In genomic region chr3:102335146-102335545, GRCm38 (mm10) we compare ENCODE assay signal across 10 mouse cellular contexts.
DNase-seq lines count a peak whose midpoint lies in the region; ATAC-seq and TF ChIP-seq lines count a peak whose summit lies in the region.
"Had no signal": no experiment of that assay in that cellular context is flagged by ENCODE, and none has a peak within 500 bp of the region (broad histone marks: within the 10 kb centered on the region; RNA-seq: fewer than 3 reads in every experiment).

No protein-coding gene starts in this region.

- 77% methylated on average over 3 of the region's 3 CpGs for whole genome bisulfite sequencing in heart, embryonic 12.5 days

- no peak overlapping the region for H3K4me2 ChIP-seq in heart, embryonic 12.5 days
- H3K4me2 ChIP-seq: embryonic facial prominence, embryonic 12.5 days; liver, embryonic 15.5 days had no signal

- peaks cover 10% of the 10 kb centered on the region for H3K4me1 ChIP-seq in heart, embryonic 12.5 days (replicated peaks)
- H3K4me1 ChIP-seq: embryonic facial prominence, embryonic 12.5 days; liver, embryonic 15.5 days had no signal

- H3K9ac ChIP-seq in heart, embryonic 12.5 days, result no peak overlapping the region
- H3K9ac ChIP-seq: embryonic facial prominence, embryonic 12.5 days; liver, embryonic 15.5 days had no signal

- H3K4me3 ChIP-seq in left cerebral cortex, adult 2 months, result no peak overlapping the region
- H3K4me3 ChIP-seq in heart, embryonic 12.5 days, result no peak overlapping the region
- H3K4me3 ChIP-seq: embryonic facial prominence, embryonic 12.5 days; liver, embryonic 15.5 days had no signal

- no peak overlapping the region for H3K27ac ChIP-seq in left cerebral cortex, adult 2 months
- H3K27ac ChIP-seq in heart, embryonic 12.5 days (ENCODE audit: poor library complexity, severe bottlenecking), result no peak overlapping the region
- H3K27ac ChIP-seq: embryonic facial prominence, embryonic 12.5 days; liver, embryonic 15.5 days had no signal

- no peaks in the 10 kb centered on the region for H3K9me3 ChIP-seq in heart, embryonic 12.5 days (replicated peaks)
- H3K9me3 ChIP-seq: embryonic facial prominence, embryonic 12.5 days; liver, embryonic 15.5 days had no signal

- H3K27me3 ChIP-seq in heart, embryonic 12.5 days (replicated peaks), result peaks cover 21% of the 10 kb centered on the region; the same call in 1 of the 2 replicates
- H3K27me3 ChIP-seq: embryonic facial prominence, embryonic 12.5 days; liver, embryonic 15.5 days had no signal

- peak; percentile 28 to 49 for DNase-seq in left cerebral cortex, adult 2 months (ENCODE audit: extremely low spot score in 1 of 2, low spot score in 2 of 2)
- DNase-seq in left cerebral cortex, adult 11 months (ENCODE audit: low spot score), result no peak
- DNase-seq in R1 (ENCODE audit: low read depth, low spot score), result peak; percentile 57
- peak; percentile 7 to 8 for DNase-seq in cerebellum, postnatal 36 days
- peak; percentile 19 to 59 for DNase-seq in layer of hippocampus, postnatal 25 days (ENCODE audit: extremely low spot score in 1 of 2, low spot score in 1 of 2)
- DNase-seq in right cerebral cortex, postnatal 14 days, result peak; percentile 15
- DNase-seq in natural killer cell, adult 2 months (ENCODE audit: low spot score in 2 of 2), result no peak

- intact Hi-C loops in left cerebral cortex, adult 2 months (cut with DNase I), result loop anchor here (1.0 kb wide), 1 partner anchor 356 kb away; no protein-coding TSS in a partner anchor

- peak; percentile 88 for TF ChIP-seq CTCF in left cerebral cortex, adult 2 months (IDR thresholded peaks at IDR 0.05)

- H3K36me3 ChIP-seq in heart, embryonic 12.5 days, result no peaks in the 10 kb centered on the region
- H3K36me3 ChIP-seq: embryonic facial prominence, embryonic 12.5 days; liver, embryonic 15.5 days had no signal

- ATAC-seq in heart, embryonic 12.5 days (ENCODE audit: insufficient number of reproducible peaks, low FRiP score), result 0 out of 2 replicates have a peak, but pooled peaks have one; percentile 42

Comparison
In these comparisons a context has a peak if more than half of its experiments do, and no peak if none do; other contexts are left out.
1. DNase-seq: peak in left cerebral cortex, adult 2 months (2 of 2), R1 (single experiment), cerebellum, postnatal 36 days (2 of 2), layer of hippocampus, postnatal 25 days (2 of 2) and right cerebral cortex, postnatal 14 days (single experiment); none in left cerebral cortex, adult 11 months (single experiment) and natural killer cell, adult 2 months (0 of 2).